Mouse (Mus musculus) R1 (cell line): ENCODE measurements at regions not wholly inside any gene's neighbourhood (a gene's known extent, or its start where the extent isn't known, plus 50 kb on each side); places are given as distances from the start of the nearest gene placed in this dataset.

Source experiments
- DNase-seq: peaks from one replicate; pipeline ENCODE4 v3.0.0-alpha.2; 2018; ENCODE audit warnings: low read depth, low spot score

- DNase-seq = peak; percentile 86
Observed at GRCm38 (mm10) chr1:161301348-161302075, 50.5 kb upstream of the Prdx6 start.

- no peak for DNase-seq
Observed at GRCm38 (mm10) chr1:161306772-161307499, 55.9 kb upstream of the Prdx6 start.

GRCm38 (mm10) chr1:161309269-161309668 lies 58.2 kb upstream of the Prdx6 start:
- no peak for DNase-seq

GRCm38 (mm10) chr1:161314078-161314477 lies 63.1 kb upstream of the Prdx6 start:
- peak; percentile 29 for DNase-seq

- DNase-seq = no peak
Observed at GRCm38 (mm10) chr1:161321675-161322074, 70.7 kb upstream of the Prdx6 start.

DNA sequence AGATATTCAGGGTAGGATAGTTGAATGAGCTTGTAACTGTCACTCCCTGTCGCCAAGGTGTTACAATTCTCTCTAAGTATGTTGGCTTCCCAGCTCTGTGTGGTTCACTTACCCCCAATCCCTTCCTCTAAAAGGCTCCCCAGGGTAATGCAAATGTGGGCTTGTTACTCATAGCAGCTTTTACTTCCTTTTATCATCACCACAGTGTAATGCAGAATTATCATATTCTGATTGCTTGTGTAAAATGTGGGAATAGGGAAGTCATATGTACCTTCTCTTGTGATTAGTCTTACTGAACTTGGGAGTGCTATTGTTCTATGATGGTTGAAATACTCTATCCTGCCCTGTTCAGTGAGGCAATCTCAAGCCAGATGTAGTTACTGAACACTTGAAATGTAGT lies 66.0 kb upstream of the Tnfsf4 start:
- DNase-seq = no peak

- DNase-seq = no peak
Observed at GRCm38 (mm10) chr1:161333151-161333550, 62.1 kb upstream of the Tnfsf4 start.

- no peak for DNase-seq
Observed at GRCm38 (mm10) chr1:161345111-161345510, 50.1 kb upstream of the Tnfsf4 start.
